In genomic region chr3:38446586-38446985, GRCm38 (mm10) we compare ENCODE assay signal across 27 mouse cellular contexts. TPM values are rescaled to one million over a fixed set of nuclear protein-coding genes. Genes with fewer than 3 reads are reported as not detected.
DNase-seq lines count a peak whose midpoint lies in the region; ATAC-seq and TF ChIP-seq lines count a peak whose summit lies in the region.
"Had no signal": no experiment of that assay in that cellular context is flagged by ENCODE, and none has a peak within 500 bp of the region (broad histone marks: within the 10 kb centered on the region; RNA-seq: fewer than 3 reads in every experiment).

No protein-coding gene starts in this region.

- no peak overlapping the region for H3K4me3 ChIP-seq in forebrain, embryonic 16.5 days (replicated peaks; ENCODE audit: low read length)
- no peak overlapping the region for H3K4me3 ChIP-seq in forebrain, embryonic 12.5 days (replicated peaks)
- H3K4me3 ChIP-seq in left cerebral cortex, adult 2 months, result no peak overlapping the region
- no peak overlapping the region for H3K4me3 ChIP-seq in kidney, embryonic 16.5 days (ENCODE audit: low read length)
- H3K4me3 ChIP-seq: embryonic facial prominence, embryonic 15.5 days; heart, adult 2 months; heart, embryonic 15.5 days; kidney, embryonic 15.5 days; limb, embryonic 13.5 days; lung, embryonic 15.5 days; stomach, embryonic 15.5 days had no signal

- H3K36me3 ChIP-seq in forebrain, embryonic 16.5 days (ENCODE audit: control insufficient read depth, insufficient read depth), result peaks cover 12% of the 10 kb centered on the region
- H3K36me3 ChIP-seq in forebrain, embryonic 12.5 days (replicated peaks), result peaks cover 17% of the 10 kb centered on the region
- peaks cover 11% of the 10 kb centered on the region for H3K36me3 ChIP-seq in kidney, embryonic 16.5 days (ENCODE audit: insufficient read depth, low read length)

- no peaks in the 10 kb centered on the region for H3K4me1 ChIP-seq in forebrain, embryonic 16.5 days (replicated peaks; ENCODE audit: control insufficient read depth, insufficient read depth, low read length)
- no peaks in the 10 kb centered on the region for H3K4me1 ChIP-seq in forebrain, embryonic 12.5 days
- H3K4me1 ChIP-seq in kidney, embryonic 16.5 days (ENCODE audit: insufficient read depth, low read length), result no peaks in the 10 kb centered on the region
- H3K4me1 ChIP-seq: embryonic facial prominence, embryonic 15.5 days; heart, embryonic 15.5 days; kidney, embryonic 15.5 days; limb, embryonic 13.5 days; lung, embryonic 15.5 days; stomach, embryonic 15.5 days had no signal

- 0 out of 2 replicates have a peak, but pooled peaks have one; percentile 43 for ATAC-seq in forebrain, embryonic 16.5 days
- no peak for ATAC-seq in forebrain, embryonic 12.5 days (ENCODE audit: low FRiP score)
- no peak for ATAC-seq in kidney, embryonic 16.5 days (ENCODE audit: low FRiP score, low TSS enrichment)
- ATAC-seq: CD4-positive, CD25-positive, alpha-beta regulatory T cell, adult 4 months; hindbrain, embryonic 16.5 days; intestine, postnatal 0 days had no signal

- no peaks in the 10 kb centered on the region for H3K27me3 ChIP-seq in forebrain, embryonic 16.5 days (replicated peaks; ENCODE audit: control insufficient read depth, insufficient read depth, low read length)
- no peaks in the 10 kb centered on the region for H3K27me3 ChIP-seq in forebrain, embryonic 12.5 days
- no peaks in the 10 kb centered on the region for H3K27me3 ChIP-seq in kidney, embryonic 16.5 days (ENCODE audit: insufficient read depth, low read length)
- H3K27me3 ChIP-seq: embryonic facial prominence, embryonic 15.5 days; heart, embryonic 15.5 days; kidney, embryonic 15.5 days; limb, embryonic 13.5 days; lung, embryonic 15.5 days; stomach, embryonic 15.5 days had no signal

- no peak overlapping the region for H3K9ac ChIP-seq in forebrain, embryonic 16.5 days (replicated peaks; ENCODE audit: low read depth, low read length)
- no peak overlapping the region for H3K9ac ChIP-seq in forebrain, embryonic 12.5 days
- H3K9ac ChIP-seq in kidney, embryonic 16.5 days (replicated peaks; ENCODE audit: low read length), result no peak overlapping the region
- H3K9ac ChIP-seq: embryonic facial prominence, embryonic 15.5 days; heart, embryonic 15.5 days; kidney, embryonic 15.5 days; limb, embryonic 13.5 days; liver, embryonic 14.5 days; lung, embryonic 15.5 days; stomach, embryonic 15.5 days had no signal

- no peak for TF ChIP-seq CTCF in left cerebral cortex, adult 2 months (IDR thresholded peaks at IDR 0.05)

- intact Hi-C loops in left cerebral cortex, adult 2 months (cut with DNase I), result loop anchor here (2.0 kb wide), 1 partner anchor 120 kb away; no protein-coding TSS in a partner anchor

- H3K9me3 ChIP-seq in forebrain, embryonic 16.5 days (ENCODE audit: control insufficient read depth, low read length), result no peaks in the 10 kb centered on the region; the same call in 1 of the 2 replicates
- H3K9me3 ChIP-seq in forebrain, embryonic 12.5 days, result 0 out of 2 replicates have a peak, but pooled peaks cover 6% of the 10 kb centered on the region
- peaks cover 4% of the 10 kb centered on the region; the same call in 1 of the 2 replicates for H3K9me3 ChIP-seq in kidney, embryonic 16.5 days (ENCODE audit: low read length)
- H3K9me3 ChIP-seq: G1E; heart, embryonic 15.5 days; kidney, embryonic 15.5 days; lung, embryonic 15.5 days had no signal

- peak; percentile 28 to 42 for DNase-seq in left cerebral cortex, adult 18-20 months (ENCODE audit: low spot score in 2 of 2)
- DNase-seq in left cerebral cortex, adult 2 months (ENCODE audit: extremely low spot score in 1 of 2, low spot score in 2 of 2), result no peak
- peak; percentile 85 for DNase-seq in layer of hippocampus, adult 9-11 months
- DNase-seq in right cerebral cortex, postnatal 36 days (ENCODE audit: low spot score in 2 of 2), result peak; percentile 34 to 74
- DNase-seq in embryo, embryonic 11 days, result no peak
- DNase-seq: adrenal gland, postnatal 25 days; cerebellum, adult 18-20 months; cerebellum, postnatal 25 days; gastrocnemius, postnatal 14 days; heart, adult 2 months; lung, postnatal 4 days; retina, postnatal 1 day; thymus, adult 2 months had no signal

- WGBS in forebrain, embryonic 16.5 days, result 74% methylated on average over 9 of the region's 9 CpGs
- WGBS in forebrain, embryonic 12.5 days, result 91% methylated on average over 9 of the region's 9 CpGs
- WGBS in kidney, embryonic 16.5 days, result 87% methylated on average over 9 of the region's 9 CpGs

- H3K4me2 ChIP-seq in forebrain, embryonic 16.5 days (ENCODE audit: low read length), result no peak overlapping the region
- no peak overlapping the region for H3K4me2 ChIP-seq in forebrain, embryonic 12.5 days
- no peak overlapping the region for H3K4me2 ChIP-seq in kidney, embryonic 16.5 days (replicated peaks; ENCODE audit: low read depth, low read length)
- H3K4me2 ChIP-seq: embryonic facial prominence, embryonic 15.5 days; heart, embryonic 15.5 days; kidney, embryonic 15.5 days; limb, embryonic 13.5 days; lung, embryonic 15.5 days; stomach, embryonic 15.5 days had no signal

- H3K27ac ChIP-seq in forebrain, embryonic 16.5 days (ENCODE audit: low read length), result no peak overlapping the region
- H3K27ac ChIP-seq in forebrain, embryonic 12.5 days, result no peak overlapping the region
- H3K27ac ChIP-seq in left cerebral cortex, adult 2 months, result no peak overlapping the region
- no peak overlapping the region for H3K27ac ChIP-seq in kidney, embryonic 16.5 days (ENCODE audit: low read length)
- H3K27ac ChIP-seq: embryonic facial prominence, embryonic 15.5 days; heart, adult 2 months; heart, embryonic 15.5 days; kidney, embryonic 15.5 days; limb, embryonic 13.5 days; liver, embryonic 14.5 days; lung, embryonic 15.5 days; stomach, embryonic 15.5 days had no signal

RNA-seq across cellular contexts. Expression of gene Ankrd50, which starts 38.1 kb away (rescaled TPM):
- polyA plus RNA-seq in forebrain, embryonic 16.5 days (2015; fragmentation: Nextera tagmentation; extraction: Ambion mirVana), result 23.2 and 24.2 TPM in 2 replicates
- 36.2 and 37.3 TPM in 2 replicates for polyA plus RNA-seq in forebrain, embryonic 12.5 days (2016; fragmentation: Nextera tagmentation; extraction: Ambion mirVana)
- 10 to 100 TPM; 75.4 to 78.3 TPM for total RNA-seq in left cerebral cortex, adult 18-20 months (2021)
- 10 to 100 TPM; 83.7 to 88.0 TPM for total RNA-seq in left cerebral cortex, adult 2 months (2021)
- polyA plus RNA-seq in kidney, embryonic 16.5 days (2015; fragmentation: Nextera tagmentation; extraction: Ambion mirVana), result 15.8 and 18.2 TPM in 2 replicates

Comparison
In these comparisons a context has a peak if more than half of its experiments do, and no peak if none do; other contexts are left out.
1. DNase-seq: peak in left cerebral cortex, adult 18-20 months (2 of 2), layer of hippocampus, adult 9-11 months (single experiment) and right cerebral cortex, postnatal 36 days (2 of 2); none in left cerebral cortex, adult 2 months (0 of 2) and embryo, embryonic 11 days (single experiment).